Mouse (Mus musculus) neural tube, embryonic 11.5 days (tissue): Measurements from ENCODE around the gene Atp5d. TPM values are rescaled to one million over a fixed set of nuclear protein-coding genes. Genes with fewer than 3 reads are reported as not detected.

Source experiments
- ATAC-seq: fragments of 200-750 bp; cut with Nextera tagmentation; 2 replicates; pipeline ENCODE4 v1.8.0; 2017; ENCODE audit warnings: moderate number of reproducible peaks, mild to moderate bottlenecking, moderate TSS enrichment, moderate library complexity; ENCODE audit not compliant: insufficient read depth, low FRiP score, low TSS enrichment
- DNase-seq: peaks from one replicate; pipeline ENCODE4 v3.0.0-alpha.2; 2015; ENCODE audit warnings: low spot score
- H3K27ac ChIP-seq: fragments of 300-500 bp; sonication (generic); 2 replicates; pipeline ENCODE4 v1.5.1; 2014; ENCODE audit warnings: low read depth, mild to moderate bottlenecking, low read length
- H3K27me3 ChIP-seq: fragments of 300-500 bp; sonication (generic); 2 replicates; pipeline ENCODE4 v1.6.1; 2014; ENCODE audit warnings: mild to moderate bottlenecking, low read length, mixed read lengths; ENCODE audit not compliant: control insufficient read depth, insufficient read depth
- H3K36me3 ChIP-seq: fragments of 300-500 bp; sonication (generic); 2 replicates; pipeline ENCODE4 v1.6.1; 2014; ENCODE audit warnings: mild to moderate bottlenecking, low read length, moderate library complexity, mixed read lengths; ENCODE audit not compliant: control insufficient read depth, insufficient read depth
- H3K4me1 ChIP-seq: fragments of 300-500 bp; sonication (generic); 2 replicates; pipeline ENCODE4 v1.6.1; 2014; ENCODE audit warnings: low read length, mixed read lengths; ENCODE audit not compliant: control insufficient read depth, insufficient read depth
- H3K4me2 ChIP-seq: fragments of 300-500 bp; sonication (generic); 2 replicates; pipeline ENCODE4 v1.6.1; 2014; ENCODE audit warnings: low read depth, mild to moderate bottlenecking, moderate library complexity
- H3K4me3 ChIP-seq: fragments of 300-500 bp; sonication (generic); 2 replicates; pipeline ENCODE4 v1.5.1; 2014; ENCODE audit warnings: low read depth, low read length
- H3K9ac ChIP-seq: fragments of 300-500 bp; sonication (generic); 2 replicates; pipeline ENCODE4 v1.6.1; 2014; ENCODE audit warnings: mild to moderate bottlenecking, low read length
- H3K9me3 ChIP-seq: fragments of 300-500 bp; sonication (generic); 2 replicates; pipeline ENCODE4 v1.6.1; 2016; ENCODE audit warnings: low read length; ENCODE audit not compliant: control insufficient read depth
- WGBS: fragments of 180-500 bp; shearing (Covaris S2); extraction: QIAGEN DNeasy Blood & Tissue Kit; methylation state at CpG from one replicate; pipeline ENCODE4 v1.1.7; 2014; 5-methylcytosine and 5-hydroxymethylcytosine counted together
- polyA plus RNA-seq: library from polyadenylated mRNA; unstranded; fragments of >200 nt; fragmentation: Nextera tagmentation; extraction: Ambion mirVana; gene quantifications from 2 replicates; pipeline ENCODE4 v1.2.1, GENCODE M21; 2014

The Atp5d gene
- polyA plus RNA-seq, 1 experiment from 2014 or later = 386 TPM

GRCm38 (mm10) chr10:80152071-80152872 is 13.8 kb downstream of the Atp5d start:
- ATAC-seq (no peak), DNase-seq (peak; percentile 55)
- Histone ChIP-seq H3K4me1 (peaks cover 44% of the 10 kb centered on the region), H3K4me3 (peak overlapping the region; percentile 100), H3K4me2 (peak overlapping the region; percentile 98), H3K27ac (peak overlapping the region; percentile 98), H3K36me3 (peaks cover 52% of the 10 kb centered on the region), H3K27me3 (no peaks in the 10 kb centered on the region), H3K9ac (peak overlapping the region; percentile 100), H3K9me3 (no peaks in the 10 kb centered on the region)
- 9% methylated on average over 15 of the region's 15 CpGs for WGBS

GRCm38 (mm10) chr10:80152873-80153260 is 14.4 kb downstream of the Atp5d start:
- H3K9ac ChIP-seq = peak overlapping the region; percentile 100
- 61% methylated on average over 3 of the region's 3 CpGs for WGBS
- DNase-seq (no peak), ATAC-seq (no peak)
- H3K4me2 ChIP-seq = peak overlapping the region; percentile 98
- H3K27me3 ChIP-seq = no peaks in the 10 kb centered on the region
- peak overlapping the region; percentile 100 for H3K4me3 ChIP-seq
- H3K36me3 ChIP-seq = peaks cover 55% of the 10 kb centered on the region
- peaks cover 46% of the 10 kb centered on the region for H3K4me1 ChIP-seq
- H3K9me3 ChIP-seq = no peaks in the 10 kb centered on the region
- peak overlapping the region; percentile 98 for H3K27ac ChIP-seq

GRCm38 (mm10) chr10:80153713-80154112 is 15.3 kb downstream of the Atp5d start:
- Histone ChIP-seq H3K36me3 (peaks cover 55% of the 10 kb centered on the region), H3K9me3 (no peaks in the 10 kb centered on the region), H3K27ac (no peak overlapping the region), H3K4me2 (no peak overlapping the region), H3K9ac (peak overlapping the region; percentile 18; the same call in 1 of the 2 replicates), H3K4me1 (peaks cover 51% of the 10 kb centered on the region), H3K27me3 (no peaks in the 10 kb centered on the region), H3K4me3 (peak overlapping the region; percentile 100; the same call in 1 of the 2 replicates)
- ATAC-seq = no peak
- WGBS = 87% methylated on average over 19 of the region's 19 CpGs
- DNase-seq = no peak

GRCm38 (mm10) chr10:80154384-80154783 is 16.0 kb downstream of the Atp5d start:
- WGBS = 85% methylated on average over 7 of the region's 7 CpGs
- Histone ChIP-seq H3K4me2 (no peak overlapping the region), H3K9ac (no peak overlapping the region; the same call in 1 of the 2 replicates)

GRCm38 (mm10) chr10:80155277-80155676 is 16.8 kb downstream of the Atp5d start:
- peaks cover 55% of the 10 kb centered on the region for H3K36me3 ChIP-seq
- H3K4me2 ChIP-seq = no peak overlapping the region
- no peak for ATAC-seq
- no peak overlapping the region for H3K9ac ChIP-seq
- H3K4me3 ChIP-seq = no peak overlapping the region
- WGBS = 74% methylated on average over 1 of the region's 1 CpGs
- H3K27me3 ChIP-seq = no peaks in the 10 kb centered on the region
- H3K9me3 ChIP-seq = no peaks in the 10 kb centered on the region
- no peak for DNase-seq
- peaks cover 57% of the 10 kb centered on the region for H3K4me1 ChIP-seq
- H3K27ac ChIP-seq = no peak overlapping the region

More at GRCm38 (mm10) chr10:80154384-80154783, 16.0 kb downstream of the Atp5d start:
- Histone ChIP-seq H3K27ac (0 out of 2 replicates have a peak overlapping the region, but pooled peaks have one; percentile 20), H3K36me3 (peaks cover 55% of the 10 kb centered on the region), H3K4me1 (peaks cover 57% of the 10 kb centered on the region), H3K9me3 (no peaks in the 10 kb centered on the region), H3K27me3 (no peaks in the 10 kb centered on the region), H3K4me3 (no peak overlapping the region; the same call in 1 of the 2 replicates)
- DNase-seq (no peak), ATAC-seq (no peak)

- Histone ChIP-seq H3K4me2 (no peak overlapping the region), H3K4me3 (0 out of 2 replicates have a peak overlapping the region, but pooled peaks have one; percentile 10), H3K4me1 (peaks cover 64% of the 10 kb centered on the region), H3K27me3 (no peaks in the 10 kb centered on the region), H3K27ac (peak overlapping the region; percentile 30; the same call in 1 of the 2 replicates), H3K36me3 (peaks cover 55% of the 10 kb centered on the region), H3K9me3 (no peaks in the 10 kb centered on the region), H3K9ac (no peak overlapping the region)
- 90% methylated on average over 29 of the region's 29 CpGs for WGBS
- DNase-seq (no peak), ATAC-seq (no peak)
Measured at GRCm38 (mm10) chr10:80156002-80156751, 17.7 kb downstream of the Atp5d start.

- WGBS = 78% methylated on average over 7 of the region's 7 CpGs
- Histone ChIP-seq H3K27me3 (no peaks in the 10 kb centered on the region), H3K9me3 (no peaks in the 10 kb centered on the region), H3K4me1 (peaks cover 67% of the 10 kb centered on the region), H3K9ac (no peak overlapping the region), H3K4me3 (0 out of 2 replicates have a peak overlapping the region, but pooled peaks have one; percentile 10), H3K36me3 (peaks cover 53% of the 10 kb centered on the region), H3K4me2 (no peak overlapping the region), H3K27ac (peak overlapping the region; percentile 87; the same call in 1 of the 2 replicates)
- DNase-seq (no peak), ATAC-seq (no peak)
Measured at GRCm38 (mm10) chr10:80156752-80157053, 18.3 kb downstream of the Atp5d start.

- Histone ChIP-seq H3K27me3 (no peaks in the 10 kb centered on the region), H3K27ac (peak overlapping the region; percentile 87; the same call in 1 of the 2 replicates), H3K4me2 (0 out of 2 replicates have a peak overlapping the region, but pooled peaks have one; percentile 5), H3K9ac (peak overlapping the region; percentile 35; the same call in 1 of the 2 replicates), H3K4me1 (peaks cover 66% of the 10 kb centered on the region), H3K4me3 (no peak overlapping the region), H3K36me3 (peaks cover 50% of the 10 kb centered on the region), H3K9me3 (no peaks in the 10 kb centered on the region)
- 69% methylated on average over 15 of the region's 15 CpGs for WGBS
- ATAC-seq (no peak), DNase-seq (no peak)
Measured at GRCm38 (mm10) chr10:80157141-80157929, 18.9 kb downstream of the Atp5d start.
